Mouse (Mus musculus): ENCODE results near the gene Boc. TPM values are rescaled to one million over a fixed set of nuclear protein-coding genes. Genes with fewer than 3 reads are reported as not detected.

Boc gene
- polyA plus RNA-seq, 1 experiment: not detected

DNA sequence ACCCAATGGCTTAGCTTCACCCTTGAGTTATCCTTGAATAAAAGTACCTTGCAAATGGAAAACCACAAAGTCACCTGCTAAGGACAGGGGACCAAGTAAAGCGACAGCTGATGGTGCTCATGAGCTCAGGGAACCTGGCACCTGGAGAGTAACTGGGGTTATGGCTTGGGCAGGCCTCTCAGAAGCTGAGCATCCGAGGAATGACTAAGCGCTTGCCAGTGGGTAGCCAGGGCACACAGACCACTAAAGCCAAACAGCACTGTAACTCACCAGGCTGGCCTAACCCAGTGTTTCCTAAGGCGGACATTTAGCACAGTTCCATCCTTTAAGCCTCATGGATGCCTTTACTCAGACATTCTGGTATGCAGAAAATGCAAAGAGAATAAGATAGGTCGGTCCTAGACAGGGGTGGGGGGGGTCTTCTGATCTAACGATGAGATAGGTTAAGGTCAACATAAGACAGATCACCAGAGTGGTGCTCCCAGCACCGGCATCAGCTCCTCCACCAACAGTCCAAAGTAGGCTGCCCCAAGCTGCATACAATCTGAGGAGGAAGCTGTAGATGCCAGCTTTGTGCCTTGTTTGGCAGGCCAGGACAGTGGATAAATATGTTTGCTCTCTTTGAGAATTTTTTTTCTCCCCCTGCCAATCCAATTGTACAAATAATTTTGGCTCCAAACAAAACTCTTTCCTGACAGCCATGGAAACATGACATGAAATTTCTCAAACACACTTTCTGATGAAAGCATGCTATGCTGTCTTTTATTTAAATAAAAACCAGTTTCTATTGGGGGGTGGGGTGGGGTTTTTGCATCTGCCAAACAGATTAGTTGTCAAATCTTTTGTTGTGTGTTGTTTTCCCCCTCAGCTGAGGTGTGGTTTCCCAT lies 49.0 kb downstream of the Boc start:
- 73% methylated on average over 7 of the region's 7 CpGs for WGBS
- no peaks in the 10 kb centered on the region; the same call in 1 of the 2 replicates for H3K4me1 ChIP-seq (ENCODE audit: control insufficient read depth, insufficient read depth, low read length)
- TF ChIP-seq CTCF (IDR thresholded peaks at IDR 0.05; ENCODE audit: control insufficient read depth, insufficient read depth, low read length) (no peak), POLR2A (IDR thresholded peaks at IDR 0.05; ENCODE audit: borderline replicate concordance, control insufficient read depth, low read depth, low read length) (no peak)
- no peak overlapping the region for H3K4me3 ChIP-seq (replicated peaks; ENCODE audit: control insufficient read depth, low read depth, low read length)
- no peak overlapping the region for H3K27ac ChIP-seq (ENCODE audit: control insufficient read depth, insufficient read depth, low read depth, low read length, poor library complexity)

GRCm38 (mm10) chr16:44508772-44509171 lies 49.9 kb downstream of the Boc start:
- 58% methylated on average over 13 of the region's 13 CpGs for WGBS
- H3K4me3 ChIP-seq (replicated peaks; ENCODE audit: control insufficient read depth, low read depth, low read length): no peak overlapping the region
- H3K4me1 ChIP-seq (ENCODE audit: control insufficient read depth, insufficient read depth, low read length): no peaks in the 10 kb centered on the region; the same call in 1 of the 2 replicates
- no peak for TF ChIP-seq CTCF (IDR thresholded peaks at IDR 0.05; ENCODE audit: control insufficient read depth, insufficient read depth, low read length)
- TF ChIP-seq POLR2A (IDR thresholded peaks at IDR 0.05; ENCODE audit: borderline replicate concordance, control insufficient read depth, low read depth, low read length): no peak
- H3K27ac ChIP-seq (ENCODE audit: control insufficient read depth, insufficient read depth, low read depth, low read length, poor library complexity): no peak overlapping the region

- Histone ChIP-seq H3K27ac (ENCODE audit: control insufficient read depth, insufficient read depth, low read depth, low read length, poor library complexity) (no peak overlapping the region), H3K4me3 (replicated peaks; ENCODE audit: control insufficient read depth, low read depth, low read length) (no peak overlapping the region), H3K4me1 (ENCODE audit: control insufficient read depth, insufficient read depth, low read length) (no peaks in the 10 kb centered on the region; the same call in 1 of the 2 replicates)
- no peak for TF ChIP-seq CTCF (IDR thresholded peaks at IDR 0.05; ENCODE audit: control insufficient read depth, insufficient read depth, low read length)
- TF ChIP-seq POLR2A (IDR thresholded peaks at IDR 0.05; ENCODE audit: borderline replicate concordance, control insufficient read depth, low read depth, low read length): no peak
- WGBS: 23% methylated on average over 5 of the region's 5 CpGs
Measured at GRCm38 (mm10) chr16:44508025-44508424, 50.7 kb downstream of the Boc start.

DNA sequence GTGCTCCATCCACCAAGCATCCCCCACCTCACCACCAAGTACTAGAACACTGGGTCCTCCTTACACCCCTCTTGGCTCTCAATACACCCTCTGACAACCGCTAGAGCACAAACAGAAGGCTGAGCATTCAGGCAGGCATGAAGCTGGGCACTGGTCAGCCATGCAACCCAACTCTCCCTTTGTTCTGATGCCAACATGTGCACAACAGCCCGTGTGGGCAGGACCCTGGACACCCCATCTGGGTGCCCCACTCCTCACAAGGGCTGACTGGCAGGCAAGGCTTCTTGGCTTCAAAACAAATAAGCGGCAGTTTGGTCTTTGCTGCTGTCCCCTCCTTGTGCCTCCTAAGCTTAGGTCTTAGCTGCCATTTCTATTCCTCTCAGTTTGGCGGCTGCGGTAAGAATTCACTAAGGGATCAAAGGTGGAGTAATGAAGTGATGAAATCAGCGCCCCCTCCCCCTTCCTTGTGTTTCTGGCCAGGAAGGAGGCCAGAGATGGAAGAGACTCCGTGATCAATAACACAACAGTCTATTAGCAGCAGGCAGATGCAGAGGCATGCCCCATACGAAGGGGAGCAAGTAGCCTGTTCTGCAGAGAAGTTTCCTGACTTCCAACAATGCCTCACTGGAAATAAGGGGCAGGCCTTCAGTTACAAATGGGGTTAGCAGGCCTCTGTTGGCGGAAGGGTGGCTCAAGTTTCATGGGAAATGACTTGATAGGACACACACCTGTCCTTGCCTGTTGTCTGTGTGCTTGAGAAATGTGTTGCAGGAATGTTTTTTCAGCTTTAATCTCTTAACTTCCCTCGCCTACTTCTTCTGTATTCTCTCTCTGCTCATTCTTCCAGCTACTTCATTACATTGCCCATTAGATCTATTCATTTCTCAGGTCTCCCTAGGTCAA lies 51.4 kb downstream of the Boc start:
- 75% methylated on average over 10 of the region's 10 CpGs for WGBS
- no peaks in the 10 kb centered on the region; the same call in 1 of the 2 replicates for H3K4me1 ChIP-seq (ENCODE audit: control insufficient read depth, insufficient read depth, low read length)
- no peak for TF ChIP-seq POLR2A (IDR thresholded peaks at IDR 0.05; ENCODE audit: borderline replicate concordance, control insufficient read depth, low read depth, low read length)
- no peak for TF ChIP-seq CTCF (IDR thresholded peaks at IDR 0.05; ENCODE audit: control insufficient read depth, insufficient read depth, low read length)
- H3K27ac ChIP-seq (ENCODE audit: control insufficient read depth, insufficient read depth, low read depth, low read length, poor library complexity): no peak overlapping the region
- no peak overlapping the region for H3K4me3 ChIP-seq (replicated peaks; ENCODE audit: control insufficient read depth, low read depth, low read length)

- no peak for TF ChIP-seq CTCF (IDR thresholded peaks at IDR 0.05; ENCODE audit: control insufficient read depth, insufficient read depth, low read length)
- TF ChIP-seq POLR2A (IDR thresholded peaks at IDR 0.05; ENCODE audit: borderline replicate concordance, control insufficient read depth, low read depth, low read length): no peak
- Histone ChIP-seq H3K4me3 (replicated peaks; ENCODE audit: control insufficient read depth, low read depth, low read length) (no peak overlapping the region), H3K27ac (ENCODE audit: control insufficient read depth, insufficient read depth, low read depth, low read length, poor library complexity) (no peak overlapping the region), H3K4me1 (ENCODE audit: control insufficient read depth, insufficient read depth, low read length) (no peaks in the 10 kb centered on the region; the same call in 1 of the 2 replicates)
- WGBS: 92% methylated on average over 1 of the region's 1 CpGs
Measured at GRCm38 (mm10) chr16:44505243-44505642, 53.5 kb downstream of the Boc start.

DNA sequence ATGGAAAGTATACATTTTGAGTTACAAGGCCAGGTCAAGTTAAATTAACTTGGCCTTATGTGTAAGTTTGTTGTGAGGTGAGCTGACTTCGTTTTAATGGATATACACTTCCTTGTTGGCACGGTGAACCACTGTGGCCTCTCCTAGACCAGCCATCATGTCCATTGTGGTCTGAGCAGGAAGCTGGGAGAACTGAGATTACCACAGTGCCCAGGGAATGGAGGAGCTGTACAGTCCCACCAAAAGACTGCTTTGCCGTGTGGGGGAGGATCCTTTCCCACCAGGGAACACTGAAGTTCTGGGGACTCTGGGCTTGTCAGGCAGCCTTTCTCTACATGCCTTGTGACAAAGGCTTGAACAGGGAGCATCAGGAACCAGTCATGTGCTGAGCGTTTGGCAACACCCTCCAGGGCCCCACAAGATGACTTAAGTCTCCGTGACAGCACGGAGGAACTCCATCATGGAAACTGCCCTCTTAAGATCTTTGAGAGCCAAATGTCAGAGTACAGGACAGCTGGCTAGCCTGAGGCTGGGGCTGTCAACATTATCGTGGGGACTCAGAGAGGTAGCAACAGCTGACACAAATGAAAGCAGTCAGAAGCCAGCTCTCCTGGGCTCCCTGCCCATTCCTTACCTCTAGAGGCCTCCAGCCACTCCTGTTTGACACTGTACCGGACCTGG lies 55.7 kb downstream of the Boc start:
- WGBS: 11% methylated on average over 8 of the region's 8 CpGs
- Histone ChIP-seq H3K4me3 (replicated peaks; ENCODE audit: control insufficient read depth, low read depth, low read length) (no peak overlapping the region), H3K4me1 (ENCODE audit: control insufficient read depth, insufficient read depth, low read length) (no peaks in the 10 kb centered on the region), H3K27ac (ENCODE audit: control insufficient read depth, insufficient read depth, low read depth, low read length, poor library complexity) (no peak overlapping the region)
- TF ChIP-seq POLR2A (IDR thresholded peaks at IDR 0.05; ENCODE audit: borderline replicate concordance, control insufficient read depth, low read depth, low read length) (no peak), CTCF (IDR thresholded peaks at IDR 0.05; ENCODE audit: control insufficient read depth, insufficient read depth, low read length) (no peak)

DNA sequence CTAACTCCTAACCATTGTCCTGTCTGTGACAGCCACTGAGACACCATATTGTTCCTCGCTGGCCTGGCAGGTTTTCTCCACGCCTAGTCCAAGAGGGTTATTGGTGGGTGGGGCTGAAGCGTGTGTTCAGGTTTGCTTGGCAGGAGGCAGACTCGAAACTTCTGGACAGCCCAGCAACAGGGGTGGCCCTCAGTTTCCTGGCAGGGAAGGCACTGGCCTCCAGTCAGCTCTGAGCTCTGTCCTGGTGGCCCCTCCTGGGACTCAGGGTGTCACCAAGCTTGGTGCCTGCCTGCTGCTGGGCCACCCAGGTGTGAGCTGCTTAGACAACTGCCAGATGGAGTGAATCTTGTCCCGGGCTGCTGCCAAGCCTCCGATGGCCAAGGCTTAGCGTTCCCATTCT lies 56.4 kb downstream of the Boc start:
- H3K4me3 ChIP-seq (replicated peaks; ENCODE audit: control insufficient read depth, low read depth, low read length): no peak overlapping the region
- WGBS: 79% methylated on average over 7 of the region's 7 CpGs
- H3K27ac ChIP-seq (ENCODE audit: control insufficient read depth, insufficient read depth, low read depth, low read length, poor library complexity): no peak overlapping the region
- H3K4me1 ChIP-seq (ENCODE audit: control insufficient read depth, insufficient read depth, low read length): no peaks in the 10 kb centered on the region
- TF ChIP-seq POLR2A (IDR thresholded peaks at IDR 0.05; ENCODE audit: borderline replicate concordance, control insufficient read depth, low read depth, low read length): no peak
- no peak for TF ChIP-seq CTCF (IDR thresholded peaks at IDR 0.05; ENCODE audit: control insufficient read depth, insufficient read depth, low read length)

All from bone marrow, adult 2 months (tissue).